Mouse (Mus musculus) liver, embryonic 14.5 days (tissue): ENCODE results near the gene Nelfb. TPM values are rescaled to one million over a fixed set of nuclear protein-coding genes. Genes with fewer than 3 reads are reported as not detected.
A peak's percentile ranks its signal among the peaks of the same experiment; 100 is the strongest.

Source experiments
- ATAC-seq: fragments of 200-750 bp; cut with Nextera tagmentation; 2 replicates; pipeline ENCODE4 v1.8.0; 2017; ENCODE audit warnings: moderate number of reproducible peaks, mild to moderate bottlenecking, moderate library complexity; ENCODE audit not compliant: insufficient read depth
- DNase-seq, 3 experiments: peaks; one replicate each; pipeline ENCODE4 v3.0.0-alpha.2; 2012 to 2013; ENCODE audit warnings: low read depth in 3 of 3, low spot score in 3 of 3
- H3K27ac ChIP-seq: fragments of 300-500 bp; sonication (generic); 2 replicates; pipeline ENCODE4 v1.5.1; 2014; ENCODE audit warnings: moderate library complexity, mild to moderate bottlenecking, control low read depth, inconsistent platforms
- H3K27me3 ChIP-seq: fragments of 300-500 bp; sonication (generic); 2 replicates; pipeline ENCODE4 v1.6.1; 2014; ENCODE audit warnings: mild to moderate bottlenecking, low read length, moderate library complexity; ENCODE audit not compliant: control insufficient read depth, insufficient read depth
- H3K36me3 ChIP-seq: fragments of 300-500 bp; sonication (generic); replicated peaks from 2 replicates; pipeline ENCODE4 v1.6.1; 2014; ENCODE audit warnings: low read depth; ENCODE audit not compliant: control insufficient read depth, insufficient read depth
- H3K4me1 ChIP-seq, 2 experiments: fragments of 200-500 bp in 1 of 2; fragments of 300-500 bp in 1 of 2; sonication (generic) in 1 of 2; replicated peaks; 2 replicates each; pipeline ENCODE4 v1.6.1; 2012 to 2014; ENCODE audit warnings: antibody characterized with exemption in 1 of 2, inconsistent platforms in 1 of 2, low read length in 1 of 2; ENCODE audit not compliant: control insufficient read depth in 2 of 2, insufficient read depth in 2 of 2
- H3K4me2 ChIP-seq: fragments of 300-500 bp; sonication (generic); 2 replicates; pipeline ENCODE4 v1.6.1; 2014; ENCODE audit warnings: low read depth, mild to moderate bottlenecking, control low read depth, moderate library complexity
- H3K4me3 ChIP-seq, 2 experiments: fragments of 200-500 bp in 1 of 2; fragments of 300-500 bp in 1 of 2; sonication (generic) in 1 of 2; 2 replicates each; pipeline ENCODE4 v1.5.1; 2012 to 2014; ENCODE audit warnings: low read depth in 2 of 2, low read length in 2 of 2, mild to moderate bottlenecking in 2 of 2, control low read depth in 1 of 2, inconsistent platforms in 1 of 2, moderate library complexity in 1 of 2; ENCODE audit not compliant: insufficient read depth in 1 of 2
- H3K9ac ChIP-seq: fragments of 300-500 bp; sonication (generic); replicated peaks from 2 replicates; pipeline ENCODE4 v1.6.1; 2014; ENCODE audit warnings: mild to moderate bottlenecking, control low read depth, moderate library complexity
- H3K9me3 ChIP-seq: fragments of 300-500 bp; sonication (generic); 2 replicates; pipeline ENCODE4 v1.6.1; 2016; ENCODE audit warnings: low read length, mixed read lengths; ENCODE audit not compliant: control insufficient read depth
- CTCF ChIP-seq: IDR thresholded peaks from 2 replicates; pipeline ENCODE4 v1.5.1; 2016; ENCODE audit warnings: antibody characterized with exemption, low read depth, control low read depth
- EP300 ChIP-seq: IDR thresholded peaks from 2 replicates; pipeline ENCODE4 v1.6.1; 2016; ENCODE audit warnings: antibody characterized with exemption, low read depth
- WGBS: fragments of 180-500 bp; shearing (Covaris S2); extraction: QIAGEN DNeasy Blood & Tissue Kit; methylation state at CpG from one replicate; pipeline ENCODE4 v1.1.7; 2014; ENCODE audit not compliant: insufficient replicate concordance; 5-methylcytosine and 5-hydroxymethylcytosine counted together
- polyA plus RNA-seq, 2 experiments: library from polyadenylated mRNA; depleted of rRNA in 1 of 2; stranded (reverse) in 1 of 2; unstranded in 1 of 2; fragments of >200 nt; fragmentation: Nextera tagmentation in 1 of 2; extraction: Ambion mirVana in 1 of 2; gene quantifications; 2 replicates each; pipeline versions ENCODE4 v1.2.1 to v1.2.3; 2012 to 2014

Nelfb gene
- polyA plus RNA-seq, 2 experiments = 18.7 to 23.7 TPM

DNA sequence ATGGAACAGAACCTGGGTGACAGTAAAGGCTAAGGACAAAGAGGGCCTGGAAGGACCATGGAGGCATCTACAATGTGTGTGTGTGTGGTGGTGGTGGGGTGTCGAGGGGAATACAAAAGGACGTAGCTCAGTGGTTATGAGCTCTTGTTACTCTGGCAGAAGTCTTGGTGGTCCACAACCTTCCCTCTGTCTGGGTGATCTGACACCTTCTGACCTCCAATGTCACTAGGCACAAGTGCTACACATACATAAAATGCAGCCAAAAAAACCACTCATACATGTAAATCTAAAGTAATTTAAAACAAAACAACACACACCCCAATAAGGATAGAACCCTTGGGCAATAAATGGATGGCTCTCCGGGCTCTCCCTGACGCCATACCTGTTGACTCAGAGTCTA, 16.1 kb upstream of the Nelfb start:
- TF ChIP-seq CTCF (no peak), EP300 (no peak)
- H3K27ac ChIP-seq = no peak overlapping the region
- no peaks in the 10 kb centered on the region for H3K9me3 ChIP-seq
- peaks cover 14% of the 10 kb centered on the region for H3K36me3 ChIP-seq
- H3K4me3 ChIP-seq = no peak overlapping the region
- H3K4me2 ChIP-seq = no peak overlapping the region
- H3K27me3 ChIP-seq = no peaks in the 10 kb centered on the region
- no peak overlapping the region for H3K9ac ChIP-seq
- H3K4me1 ChIP-seq = peaks cover 5 to 13% of the 10 kb centered on the region in 2 experiments
- DNase-seq (no peak), ATAC-seq (no peak)
- 84% methylated on average over 4 of the region's 4 CpGs for WGBS

DNA sequence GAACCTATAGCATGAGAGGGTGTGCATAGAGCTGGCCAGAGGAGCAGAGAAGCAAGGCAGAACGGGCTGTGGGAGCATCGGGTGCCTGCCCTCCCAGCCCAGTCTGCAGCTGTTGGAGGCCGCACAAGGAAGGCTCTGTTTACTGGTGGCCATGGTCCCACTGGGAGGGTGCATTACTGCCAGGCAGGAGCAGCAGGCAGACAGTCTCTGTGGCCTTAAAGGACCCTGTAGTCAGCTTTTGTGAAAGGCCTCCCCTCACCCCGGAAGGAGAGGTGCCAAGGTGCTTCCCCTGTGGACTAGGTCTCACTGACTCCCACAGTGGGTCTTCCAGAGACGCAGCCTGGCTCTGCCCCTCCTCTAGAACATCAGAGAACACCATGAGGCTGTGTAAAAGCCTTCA, 15.6 kb upstream of the Nelfb start:
- H3K36me3 ChIP-seq = peaks cover 19% of the 10 kb centered on the region
- no peak overlapping the region for H3K4me2 ChIP-seq
- DNase-seq (no peak), ATAC-seq (no peak)
- 79% methylated on average over 5 of the region's 5 CpGs for WGBS
- peaks cover 5 to 13% of the 10 kb centered on the region in 2 experiments for H3K4me1 ChIP-seq
- no peak overlapping the region for H3K9ac ChIP-seq
- no peak overlapping the region for H3K27ac ChIP-seq
- no peak for TF ChIP-seq EP300
- no peak for TF ChIP-seq CTCF
- H3K27me3 ChIP-seq = no peaks in the 10 kb centered on the region
- H3K9me3 ChIP-seq = no peaks in the 10 kb centered on the region
- H3K4me3 ChIP-seq = no peak overlapping the region

DNA sequence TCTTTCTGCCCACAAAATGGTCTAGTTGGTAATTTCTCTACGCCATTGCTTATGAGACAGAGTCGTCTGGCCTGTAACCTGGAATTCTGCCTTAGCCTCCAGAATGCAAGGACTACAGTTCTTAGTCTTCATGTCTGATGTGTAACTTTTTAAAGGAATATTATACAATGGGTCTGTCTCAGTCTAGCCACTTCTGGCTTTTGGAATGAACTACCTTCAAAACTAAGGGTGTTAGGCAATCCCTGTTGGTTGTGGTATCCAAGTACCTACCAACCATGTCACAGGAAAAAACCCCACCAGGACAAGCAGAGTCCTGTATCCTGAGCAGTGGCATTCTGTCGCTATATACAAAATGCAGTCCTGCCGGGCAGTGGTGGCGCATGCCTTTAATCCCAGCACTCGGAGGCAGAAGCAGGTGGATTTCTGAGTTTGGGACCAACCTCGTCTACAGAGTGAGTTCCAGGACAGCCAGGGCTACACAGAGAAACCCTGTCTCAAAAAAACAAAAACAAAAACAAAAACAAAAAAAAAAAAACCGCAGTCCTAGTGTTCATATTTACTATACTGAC, 14.6 kb upstream of the Nelfb start:
- no peak for ATAC-seq
- H3K9me3 ChIP-seq = no peaks in the 10 kb centered on the region
- peak overlapping the region; percentile 77 for H3K4me2 ChIP-seq
- peaks cover 24% of the 10 kb centered on the region for H3K36me3 ChIP-seq
- WGBS = 84% methylated on average over 8 of the region's 8 CpGs
- H3K27ac ChIP-seq = peak overlapping the region; percentile 91
- peaks cover 5 to 13% of the 10 kb centered on the region in 2 experiments for H3K4me1 ChIP-seq
- H3K4me3 ChIP-seq = peak overlapping the region; percentile 69 to 86
- no peak for TF ChIP-seq EP300
- TF ChIP-seq CTCF = no peak
- DNase-seq = no peak
- H3K27me3 ChIP-seq = no peaks in the 10 kb centered on the region
- peak overlapping the region; percentile 84 for H3K9ac ChIP-seq

DNA sequence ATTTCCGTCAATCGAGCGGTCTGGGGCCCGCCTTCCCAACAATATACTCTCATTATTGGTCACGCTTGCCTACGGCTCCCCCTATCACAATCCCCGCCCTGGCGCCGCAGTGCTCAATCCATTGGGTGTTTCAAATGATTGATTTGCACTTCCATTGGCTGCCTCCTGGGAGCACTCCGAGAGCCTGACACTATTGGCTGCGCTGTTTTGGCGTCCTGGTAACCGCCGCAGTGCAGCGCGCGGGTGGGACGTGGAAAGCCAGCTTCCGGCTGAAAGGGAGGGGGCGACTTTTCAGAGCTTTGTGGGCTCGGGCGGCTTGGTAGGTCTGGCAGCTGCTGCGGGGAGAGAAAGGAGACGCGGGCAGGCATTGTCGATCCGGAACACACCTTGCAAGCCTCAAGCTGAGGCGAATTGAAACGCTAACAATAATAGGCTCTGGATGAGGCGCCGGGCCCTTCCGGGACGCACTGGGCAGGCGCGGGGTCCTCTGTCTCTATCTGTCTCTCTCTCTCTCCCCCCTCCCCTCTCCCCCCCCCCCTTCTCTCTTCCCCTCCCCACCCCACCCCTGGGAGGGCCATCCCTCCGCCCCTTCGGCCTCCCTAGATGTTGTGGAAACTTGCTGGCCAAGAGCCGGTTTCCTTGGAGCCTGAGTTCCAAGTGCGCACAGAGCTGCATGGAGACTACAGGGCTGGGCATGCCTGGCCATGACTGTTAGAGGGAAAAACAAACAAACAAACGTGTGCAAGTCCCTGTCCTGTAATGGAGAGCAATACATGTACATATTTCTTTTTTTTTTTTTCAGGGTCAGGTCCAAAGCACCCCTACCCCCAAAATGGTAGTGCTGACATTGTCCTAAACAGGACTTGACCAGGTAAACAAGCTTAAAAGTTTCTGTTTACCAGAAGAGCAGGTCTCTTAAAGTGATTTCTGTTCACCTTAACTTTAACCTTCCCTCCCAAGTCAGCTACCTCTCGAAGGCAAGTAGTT, 13.8 kb upstream of the Nelfb start:
- peak overlapping the region; percentile 84 for H3K9ac ChIP-seq
- peak overlapping the region; percentile 91 for H3K27ac ChIP-seq
- 2% methylated on average over 41 of the region's 41 CpGs for WGBS
- peaks cover 24% of the 10 kb centered on the region for H3K36me3 ChIP-seq
- ATAC-seq = peak; percentile 87
- peak overlapping the region; percentile 86 to 96 for H3K4me3 ChIP-seq
- TF ChIP-seq CTCF (no peak; the same call in 1 of the 2 replicates), EP300 (no peak; the same call in 1 of the 2 replicates)
- peaks cover 5 to 13% of the 10 kb centered on the region in 2 experiments for H3K4me1 ChIP-seq
- H3K9me3 ChIP-seq = no peaks in the 10 kb centered on the region
- peak overlapping the region; percentile 77 for H3K4me2 ChIP-seq
- H3K27me3 ChIP-seq = no peaks in the 10 kb centered on the region
- peak; percentile 99 to 100 (median 99) for DNase-seq

DNA sequence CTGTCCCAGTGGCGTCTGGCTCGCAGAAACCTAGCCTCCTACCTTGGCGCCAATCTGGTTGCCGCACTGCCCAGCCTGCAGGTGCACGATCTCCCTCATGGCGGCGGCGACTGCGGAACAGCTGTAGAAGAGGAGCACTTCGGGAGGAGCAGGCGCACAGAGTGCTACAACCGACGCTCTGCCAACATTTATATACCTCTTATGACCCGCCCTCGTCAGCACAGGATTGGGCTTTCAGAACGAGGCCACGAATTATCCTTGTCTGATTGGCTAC, 13.1 kb upstream of the Nelfb start, which contains the start of gene Tubb4b:
Tubb4b (minus strand) TSS at position 211 of the 274 bp plus-strand sequence.
- H3K9me3 ChIP-seq = no peaks in the 10 kb centered on the region
- no peak for DNase-seq
- peak within 1 kb of the TSS; percentile 100 for H3K9ac ChIP-seq
- peaks cover 24% of the 10 kb centered on the region for H3K36me3 ChIP-seq
- no peak for ATAC-seq
- no peaks in the 10 kb centered on the region for H3K27me3 ChIP-seq
- TF ChIP-seq EP300 = 0 out of 2 replicates have a peak, but pooled peaks have one; percentile 43
- TF ChIP-seq CTCF = peak; percentile 43
- H3K27ac ChIP-seq = peak within 1 kb of the TSS; percentile 100
- peaks cover 5 to 13% of the 10 kb centered on the region in 2 experiments for H3K4me1 ChIP-seq
- 0% methylated on average over 17 of the region's 17 CpGs for WGBS
- H3K4me3 ChIP-seq = peak within 1 kb of the TSS; percentile 90 to 96
- peak within 1 kb of the TSS; percentile 81 for H3K4me2 ChIP-seq
